Comparison of ENCODE assay signal across 15 mouse cellular contexts in genomic region chr13:31656249-31656648, GRCm38 (mm10). TPM values are rescaled to one million over a fixed set of nuclear protein-coding genes. Genes with fewer than 3 reads are reported as not detected.
DNase-seq lines count a peak whose midpoint lies in the region; ATAC-seq and TF ChIP-seq lines count a peak whose summit lies in the region.
"Had no signal": no experiment of that assay in that cellular context is flagged by ENCODE, and none has a peak within 500 bp of the region (broad histone marks: within the 10 kb centered on the region; RNA-seq: fewer than 3 reads in every experiment).

No protein-coding gene starts in this region.

- CTCF ChIA-PET in Patski (lab: Charles Lee), result interaction anchor here (1.6 kb wide), 1 partner anchor 9 kb away, joined by 5 read pairs; no protein-coding TSS in a partner anchor

- in situ Hi-C loops in Patski (cut with MboI; ENCODE audit: low pct_unique_long_range_greater_than_20kb), result loop anchor here (10.0 kb wide), 2 partner anchors 661 to 1101 kb away; no protein-coding TSS in a partner anchor

- H3K36me3 ChIP-seq in hindbrain, embryonic 14.5 days (replicated peaks; ENCODE audit: control insufficient read depth, insufficient read depth), result no peaks in the 10 kb centered on the region
- H3K36me3 ChIP-seq in hindbrain, embryonic 13.5 days, result no peaks in the 10 kb centered on the region
- H3K36me3 ChIP-seq in lung, embryonic 14.5 days (ENCODE audit: insufficient read depth), result no peaks in the 10 kb centered on the region
- H3K36me3 ChIP-seq: hindbrain, embryonic 10.5 days; limb, embryonic 10.5 days; liver, embryonic 15.5 days; neural tube, embryonic 15.5 days had no signal

- no peaks in the 10 kb centered on the region for H3K4me1 ChIP-seq in hindbrain, embryonic 14.5 days (replicated peaks; ENCODE audit: control insufficient read depth, insufficient read depth, low read length)
- H3K4me1 ChIP-seq in hindbrain, embryonic 13.5 days (replicated peaks), result no peaks in the 10 kb centered on the region
- no peaks in the 10 kb centered on the region for H3K4me1 ChIP-seq in lung, embryonic 14.5 days (ENCODE audit: insufficient read depth)
- H3K4me1 ChIP-seq: hindbrain, embryonic 10.5 days; liver, embryonic 15.5 days; neural tube, embryonic 15.5 days had no signal

- TF ChIP-seq CTCF in lung, embryonic 14.5 days (IDR thresholded peaks at IDR 0.05; ENCODE audit: low read depth), result no peak; the same call in 1 of the 2 replicates
- TF ChIP-seq CTCF in Patski (IDR thresholded peaks at IDR 0.05), result peak; percentile 54

- no peak overlapping the region for H3K27ac ChIP-seq in hindbrain, embryonic 14.5 days
- no peak overlapping the region for H3K27ac ChIP-seq in hindbrain, embryonic 13.5 days
- no peak overlapping the region for H3K27ac ChIP-seq in lung, embryonic 14.5 days (ENCODE audit: low read depth)
- H3K27ac ChIP-seq: hindbrain, embryonic 10.5 days; limb, embryonic 10.5 days; liver, embryonic 15.5 days; neural tube, embryonic 15.5 days had no signal

- DNase-seq in hindbrain, embryonic 14.5 days (ENCODE audit: low spot score), result peak; percentile 27
- peak; percentile 66 for DNase-seq in lung, embryonic 14.5 days
- no peak for DNase-seq in lung, postnatal 4 days
- DNase-seq in A20 (ENCODE audit: low read depth, low spot score) (peak; percentile 61), Patski (ENCODE audit: low read depth, low spot score) (no peak)
- no peak for DNase-seq in T-cell, adult 2 months (ENCODE audit: low spot score)
- no peak for DNase-seq in cerebellum, adult 11 months
- DNase-seq: adrenal gland, postnatal 25 days; kidney, adult 2 months; thymus, adult 2 months had no signal

- H3K27me3 ChIP-seq in hindbrain, embryonic 14.5 days (ENCODE audit: control insufficient read depth, insufficient read depth, low read length), result no peaks in the 10 kb centered on the region
- peaks cover 11% of the 10 kb centered on the region for H3K27me3 ChIP-seq in hindbrain, embryonic 13.5 days
- H3K27me3 ChIP-seq in lung, embryonic 14.5 days (ENCODE audit: insufficient read depth, low read length), result peaks cover 7% of the 10 kb centered on the region; the same call in 1 of the 2 replicates
- H3K27me3 ChIP-seq in Patski, result peaks cover 6% of the 10 kb centered on the region

- H3K4me2 ChIP-seq in hindbrain, embryonic 14.5 days (replicated peaks), result no peak overlapping the region
- no peak overlapping the region for H3K4me2 ChIP-seq in hindbrain, embryonic 13.5 days
- no peak overlapping the region for H3K4me2 ChIP-seq in lung, embryonic 14.5 days
- H3K4me2 ChIP-seq: liver, embryonic 15.5 days; neural tube, embryonic 15.5 days had no signal

- no peaks in the 10 kb centered on the region for H3K9me3 ChIP-seq in hindbrain, embryonic 14.5 days (ENCODE audit: control insufficient read depth, low read length)
- H3K9me3 ChIP-seq in hindbrain, embryonic 13.5 days, result no peaks in the 10 kb centered on the region
- H3K9me3 ChIP-seq in lung, embryonic 14.5 days (ENCODE audit: low read depth, low read length), result no peaks in the 10 kb centered on the region
- H3K9me3 ChIP-seq: hindbrain, embryonic 10.5 days; limb, embryonic 10.5 days; liver, embryonic 15.5 days; neural tube, embryonic 15.5 days had no signal

- no peak overlapping the region for H3K9ac ChIP-seq in hindbrain, embryonic 14.5 days
- no peak overlapping the region for H3K9ac ChIP-seq in hindbrain, embryonic 13.5 days
- H3K9ac ChIP-seq in lung, embryonic 14.5 days, result no peak overlapping the region
- H3K9ac ChIP-seq: liver, embryonic 15.5 days; neural tube, embryonic 15.5 days had no signal

- no peak overlapping the region for H3K4me3 ChIP-seq in hindbrain, embryonic 14.5 days (replicated peaks; ENCODE audit: low read length)
- no peak overlapping the region for H3K4me3 ChIP-seq in hindbrain, embryonic 13.5 days
- H3K4me3 ChIP-seq in lung, embryonic 14.5 days (ENCODE audit: low read depth, low read length), result no peak overlapping the region
- H3K4me3 ChIP-seq: hindbrain, embryonic 10.5 days; limb, embryonic 10.5 days; liver, embryonic 15.5 days; neural tube, embryonic 15.5 days had no signal

- ATAC-seq in hindbrain, embryonic 14.5 days (ENCODE audit: low FRiP score), result no peak
- ATAC-seq in hindbrain, embryonic 13.5 days (ENCODE audit: low FRiP score), result no peak
- no peak for ATAC-seq in lung, embryonic 14.5 days (ENCODE audit: insufficient read depth)
- ATAC-seq in Patski, result no peak

- POLR2A ChIA-PET in Patski (lab: Charles Lee), result interaction anchor here (0.7 kb wide), 1 partner anchor 1331 kb away, joined by 3 read pairs; no protein-coding TSS in a partner anchor

- WGBS in hindbrain, embryonic 14.5 days, result 53% methylated on average over 4 of the region's 4 CpGs
- WGBS in hindbrain, embryonic 13.5 days, result 64% methylated on average over 4 of the region's 4 CpGs
- 56% methylated on average over 4 of the region's 4 CpGs for WGBS in lung, embryonic 14.5 days

RNA-seq across cellular contexts. Expression of gene Foxf2, which starts 30.6 kb away (rescaled TPM):
- polyA plus RNA-seq in hindbrain, embryonic 14.5 days (2014; fragmentation: Nextera tagmentation; extraction: Ambion mirVana), result 5.3 and 6.2 TPM in 2 replicates
- 4.7 and 5.5 TPM in 2 replicates for polyA plus RNA-seq in hindbrain, embryonic 13.5 days (2015; fragmentation: Nextera tagmentation; extraction: Ambion mirVana)
- polyA plus RNA-seq in lung, embryonic 14.5 days (2014; fragmentation: Nextera tagmentation; extraction: Ambion mirVana), result 37.7 and 43.2 TPM in 2 replicates
- 3.8 TPM for polyA plus RNA-seq in Patski (2021)
- polyA plus RNA-seq: kidney, adult 2 months had no signal

Comparison
In these comparisons a context has a peak if more than half of its experiments do, and no peak if none do; other contexts are left out.
1. DNase-seq: peak in hindbrain, embryonic 14.5 days (single experiment), lung, embryonic 14.5 days (single experiment) and A20 (single experiment); none in lung, postnatal 4 days (0 of 2), Patski (single experiment), T-cell, adult 2 months (single experiment) and cerebellum, adult 11 months (single experiment).